19 mouse cellular contexts compared by ENCODE assay signal in genomic region chr19:23980598-23980997, GRCm38 (mm10). TPM values are rescaled to one million over a fixed set of nuclear protein-coding genes. Genes with fewer than 3 reads are reported as not detected.
DNase-seq lines count a peak whose midpoint lies in the region; ATAC-seq and TF ChIP-seq lines count a peak whose summit lies in the region.
"Had no signal": no experiment of that assay in that cellular context is flagged by ENCODE, and none has a peak within 500 bp of the region (broad histone marks: within the 10 kb centered on the region; RNA-seq: fewer than 3 reads in every experiment).

No protein-coding gene starts in this region.

- no peak for TF ChIP-seq POLR2A in brain, embryonic 14.5 days (IDR thresholded peaks at IDR 0.05; ENCODE audit: borderline replicate concordance, extremely low read depth, insufficient read depth, insufficient read length, poor library complexity, severe bottlenecking)

- TF ChIP-seq CTCF in brain, embryonic 14.5 days (IDR thresholded peaks at IDR 0.05; ENCODE audit: borderline replicate concordance, extremely low read depth, insufficient read depth, insufficient read length), result no peak

- ATAC-seq in inflammation-experienced regulatory T-cells, adult 6 months, result no peak
- ATAC-seq: activated CD4-positive, CD25-positive, alpha-beta regulatory T cell, adult 4 months; hindbrain, postnatal 0 days; Patski had no signal

- DNase-seq in layer of hippocampus, adult 11-12 months (ENCODE audit: low spot score), result peak; percentile 58
- DNase-seq in layer of hippocampus, postnatal 25 days (ENCODE audit: extremely low spot score in 1 of 2, low spot score in 1 of 2), result no peak
- peak; percentile 35 for DNase-seq in brain, embryonic 14.5 days (ENCODE audit: low read depth)
- DNase-seq in left cerebral cortex, adult 18-20 months (ENCODE audit: low spot score in 2 of 2), result peak; percentile 56 to 71
- peak; percentile 66 to 80 for DNase-seq in right cerebral cortex, postnatal 36 days (ENCODE audit: low spot score in 2 of 2)
- DNase-seq in thymus, postnatal 14 days, result no peak
- DNase-seq: adrenal gland, postnatal 25 days; B cell, adult 2 months; cerebellum, adult 9-11 months; heart, postnatal 4 days; kidney, adult 18-20 months; kidney, postnatal 10 days; lung, adult 2 months; lung, postnatal 36 days; thymus, postnatal 25 days had no signal

RNA-seq across cellular contexts. Expression of gene Fam189a2, which starts 50.2 kb away (rescaled TPM):
- total RNA-seq in layer of hippocampus, postnatal 25 days (2021), result 1 to 10 TPM; 8.8 to 9.4 TPM
- polyA plus RNA-seq in brain, embryonic 14.5 days (2012; rRNA removed), result 10.7 and 15.8 TPM in 2 replicates
- total RNA-seq in left cerebral cortex, adult 18-20 months (2021), result 1 to 10 TPM; 9.1 to 9.6 TPM
- polyA plus RNA-seq in inflammation-experienced regulatory T-cells, adult 6 months (2017; shearing (Covaris generic)), result not detected
- polyA plus RNA-seq: activated CD4-positive, CD25-positive, alpha-beta regulatory T cell, adult 4 months had no signal

Comparison
In these comparisons a context has a peak if more than half of its experiments do, and no peak if none do; other contexts are left out.
1. DNase-seq: peak in layer of hippocampus, adult 11-12 months (single experiment), brain, embryonic 14.5 days (single experiment), left cerebral cortex, adult 18-20 months (2 of 2) and right cerebral cortex, postnatal 36 days (2 of 2); none in layer of hippocampus, postnatal 25 days (0 of 2) and thymus, postnatal 14 days (single experiment).